Mouse (Mus musculus): ENCODE data around the gene Zfp180. TPM values are rescaled to one million over a fixed set of nuclear protein-coding genes. Genes with fewer than 3 reads are reported as not detected.
A peak's percentile ranks its signal among the peaks of the same experiment; 100 is the strongest.

Gene Zfp180
- polyA plus RNA-seq, 1 experiment, result 7.4 TPM

- Histone ChIP-seq H3K27ac (ENCODE audit: insufficient read depth, low read depth, low read length) (no peak overlapping the region), H3K27me3 (ENCODE audit: control insufficient read depth, insufficient read depth, low read length) (no peaks in the 10 kb centered on the region), H3K4me1 (ENCODE audit: control insufficient read depth, insufficient read depth, insufficient read length, low read length) (no peaks in the 10 kb centered on the region), H3K4me3 (ENCODE audit: low read depth, low read length) (no peak overlapping the region), H3K36me3 (ENCODE audit: control insufficient read depth, insufficient read depth, low read length) (peaks cover 71% of the 10 kb centered on the region)
- TF ChIP-seq CTCF (IDR thresholded peaks at IDR 0.05; ENCODE audit: extremely low read depth, insufficient read length, insufficient replicate concordance, low read depth, low read length) (no peak), POLR2A (IDR thresholded peaks at IDR 0.05; ENCODE audit: low read depth, low read length) (no peak)
- 95% methylated on average over 9 of the region's 9 CpGs for WGBS
These were observed 22.7 kb downstream of the Zfp180 start for GRCm38 (mm10) chr7:24104403-24104802.

GRCm38 (mm10) chr7:24105144-24105703 is 23.5 kb downstream of the Zfp180 start:
- Histone ChIP-seq H3K4me3 (ENCODE audit: low read depth, low read length) (no peak overlapping the region), H3K27ac (ENCODE audit: insufficient read depth, low read depth, low read length) (no peak overlapping the region), H3K4me1 (ENCODE audit: control insufficient read depth, insufficient read depth, insufficient read length, low read length) (no peaks in the 10 kb centered on the region), H3K27me3 (ENCODE audit: control insufficient read depth, insufficient read depth, low read length) (no peaks in the 10 kb centered on the region), H3K36me3 (ENCODE audit: control insufficient read depth, insufficient read depth, low read length) (peaks cover 66% of the 10 kb centered on the region)
- TF ChIP-seq POLR2A (IDR thresholded peaks at IDR 0.05; ENCODE audit: low read depth, low read length), result no peak
- TF ChIP-seq CTCF (IDR thresholded peaks at IDR 0.05; ENCODE audit: extremely low read depth, insufficient read length, insufficient replicate concordance, low read depth, low read length), result no peak
- WGBS, result 96% methylated on average over 18 of the region's 18 CpGs

GRCm38 (mm10) chr7:24110839-24111238 is 29.1 kb downstream of the Zfp180 start:
- no peak overlapping the region for H3K27ac ChIP-seq (ENCODE audit: insufficient read depth, low read depth, low read length)
- whole genome bisulfite sequencing, result 96% methylated on average over 7 of the region's 7 CpGs
- TF ChIP-seq POLR2A (IDR thresholded peaks at IDR 0.05; ENCODE audit: low read depth, low read length), result no peak
- TF ChIP-seq CTCF (IDR thresholded peaks at IDR 0.05; ENCODE audit: extremely low read depth, insufficient read length, insufficient replicate concordance, low read depth, low read length), result no peak
- no peaks in the 10 kb centered on the region for H3K27me3 ChIP-seq (ENCODE audit: control insufficient read depth, insufficient read depth, low read length)
- no peak overlapping the region for H3K4me3 ChIP-seq (ENCODE audit: low read depth, low read length)
- H3K36me3 ChIP-seq (ENCODE audit: control insufficient read depth, insufficient read depth, low read length), result peaks cover 13% of the 10 kb centered on the region
- peaks cover 2% of the 10 kb centered on the region; the same call in 1 of the 2 replicates for H3K4me1 ChIP-seq (ENCODE audit: control insufficient read depth, insufficient read depth, insufficient read length, low read length)

GRCm38 (mm10) chr7:24111772-24112155 is 30.0 kb downstream of the Zfp180 start:
- peak overlapping the region; percentile 74 for H3K4me3 ChIP-seq (ENCODE audit: low read depth, low read length)
- TF ChIP-seq POLR2A (IDR thresholded peaks at IDR 0.05; ENCODE audit: low read depth, low read length) (no peak), CTCF (IDR thresholded peaks at IDR 0.05; ENCODE audit: extremely low read depth, insufficient read length, insufficient replicate concordance, low read depth, low read length) (no peak)
- H3K36me3 ChIP-seq (ENCODE audit: control insufficient read depth, insufficient read depth, low read length), result peaks cover 4% of the 10 kb centered on the region
- peaks cover 2% of the 10 kb centered on the region; the same call in 1 of the 2 replicates for H3K4me1 ChIP-seq (ENCODE audit: control insufficient read depth, insufficient read depth, insufficient read length, low read length)
- H3K27me3 ChIP-seq (ENCODE audit: control insufficient read depth, insufficient read depth, low read length), result no peaks in the 10 kb centered on the region
- 11% methylated on average over 9 of the region's 9 CpGs for WGBS
- peak overlapping the region; percentile 85 for H3K27ac ChIP-seq (ENCODE audit: insufficient read depth, low read depth, low read length)

- TF ChIP-seq CTCF (IDR thresholded peaks at IDR 0.05; ENCODE audit: extremely low read depth, insufficient read length, insufficient replicate concordance, low read depth, low read length) (no peak), POLR2A (IDR thresholded peaks at IDR 0.05; ENCODE audit: low read depth, low read length) (0 out of 2 replicates have a peak, but pooled peaks have one; percentile 21)
- 5% methylated on average over 23 of the region's 23 CpGs for WGBS
- H3K27ac ChIP-seq (ENCODE audit: insufficient read depth, low read depth, low read length), result peak within 1 kb of the TSS; percentile 91
These were observed 30.6 kb downstream of the Zfp180 start, which contains the start of gene Zfp112 for GRCm38 (mm10) chr7:24112156-24112856. TSS of gene Zfp112 (plus strand) at chr7:24112314.

GRCm38 (mm10) chr7:24113001-24113400 is 31.3 kb downstream of the Zfp180 start:
- H3K27me3 ChIP-seq (ENCODE audit: control insufficient read depth, insufficient read depth, low read length), result no peaks in the 10 kb centered on the region
- peak overlapping the region; percentile 74 for H3K4me3 ChIP-seq (ENCODE audit: low read depth, low read length)
- peak; percentile 36; the same call in 1 of the 2 replicates for TF ChIP-seq POLR2A (IDR thresholded peaks at IDR 0.05; ENCODE audit: low read depth, low read length)
- TF ChIP-seq CTCF (IDR thresholded peaks at IDR 0.05; ENCODE audit: extremely low read depth, insufficient read length, insufficient replicate concordance, low read depth, low read length), result no peak
- 5% methylated on average over 12 of the region's 12 CpGs for WGBS
- H3K36me3 ChIP-seq (ENCODE audit: control insufficient read depth, insufficient read depth, low read length), result no peaks in the 10 kb centered on the region
- H3K27ac ChIP-seq (ENCODE audit: insufficient read depth, low read depth, low read length), result peak overlapping the region; percentile 91
- peaks cover 2% of the 10 kb centered on the region; the same call in 1 of the 2 replicates for H3K4me1 ChIP-seq (ENCODE audit: control insufficient read depth, insufficient read depth, insufficient read length, low read length)

More at GRCm38 (mm10) chr7:24112156-24112856, 30.6 kb downstream of the Zfp180 start, which contains the start of gene Zfp112:
- Histone ChIP-seq H3K36me3 (ENCODE audit: control insufficient read depth, insufficient read depth, low read length) (no peaks in the 10 kb centered on the region), H3K4me1 (ENCODE audit: control insufficient read depth, insufficient read depth, insufficient read length, low read length) (peaks cover 2% of the 10 kb centered on the region; the same call in 1 of the 2 replicates), H3K27me3 (ENCODE audit: control insufficient read depth, insufficient read depth, low read length) (no peaks in the 10 kb centered on the region), H3K4me3 (ENCODE audit: low read depth, low read length) (peak within 1 kb of the TSS; percentile 74)

GRCm38 (mm10) chr7:24116655-24117054 is 34.9 kb downstream of the Zfp180 start:
- H3K27ac ChIP-seq (ENCODE audit: insufficient read depth, low read depth, low read length), result no peak overlapping the region
- TF ChIP-seq POLR2A (IDR thresholded peaks at IDR 0.05; ENCODE audit: low read depth, low read length), result no peak
- no peak for TF ChIP-seq CTCF (IDR thresholded peaks at IDR 0.05; ENCODE audit: extremely low read depth, insufficient read length, insufficient replicate concordance, low read depth, low read length)
- H3K4me3 ChIP-seq (ENCODE audit: low read depth, low read length), result no peak overlapping the region
- H3K4me1 ChIP-seq (ENCODE audit: control insufficient read depth, insufficient read depth, insufficient read length, low read length), result peaks cover 2% of the 10 kb centered on the region; the same call in 1 of the 2 replicates
- no peaks in the 10 kb centered on the region for H3K27me3 ChIP-seq (ENCODE audit: control insufficient read depth, insufficient read depth, low read length)
- H3K36me3 ChIP-seq (ENCODE audit: control insufficient read depth, insufficient read depth, low read length), result no peaks in the 10 kb centered on the region
- 67% methylated on average over 4 of the region's 4 CpGs for WGBS

Measured in small intestine, adult 2 months (tissue).